Mouse (Mus musculus): ENCODE data around the gene Pnma1.

The Pnma1 gene

GRCm38 (mm10) chr12:84147954-84148621 lies at the start of gene Pnma1:
Gene Pnma1 (minus strand): TSS chr12:84148489.
- peak; percentile 98 for DNase-seq

DNA sequence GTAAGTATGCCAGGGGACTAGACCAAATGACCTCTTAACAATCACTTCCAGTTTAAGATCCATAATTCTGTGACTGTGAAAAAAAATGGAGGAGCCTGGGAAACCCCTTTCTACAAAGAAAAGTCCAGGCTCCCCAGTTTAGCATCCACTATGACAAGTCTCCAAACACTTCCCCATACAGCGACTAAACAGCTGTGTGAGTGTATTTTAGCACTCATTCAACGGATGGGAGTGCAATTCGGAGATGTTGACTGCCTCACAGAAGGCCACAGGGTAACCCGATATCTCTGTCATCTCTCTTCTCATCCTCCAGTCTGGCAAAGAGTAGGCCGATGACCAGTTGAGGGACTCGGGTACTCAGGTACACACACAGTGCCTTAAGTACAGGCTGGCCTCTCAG lies 46.9 kb upstream of the Pnma1 start:
- DNase-seq: no peak

GRCm38 (mm10) chr12:84194400-84195109 lies 46.3 kb upstream of the Pnma1 start:
- no peak for DNase-seq

DNA sequence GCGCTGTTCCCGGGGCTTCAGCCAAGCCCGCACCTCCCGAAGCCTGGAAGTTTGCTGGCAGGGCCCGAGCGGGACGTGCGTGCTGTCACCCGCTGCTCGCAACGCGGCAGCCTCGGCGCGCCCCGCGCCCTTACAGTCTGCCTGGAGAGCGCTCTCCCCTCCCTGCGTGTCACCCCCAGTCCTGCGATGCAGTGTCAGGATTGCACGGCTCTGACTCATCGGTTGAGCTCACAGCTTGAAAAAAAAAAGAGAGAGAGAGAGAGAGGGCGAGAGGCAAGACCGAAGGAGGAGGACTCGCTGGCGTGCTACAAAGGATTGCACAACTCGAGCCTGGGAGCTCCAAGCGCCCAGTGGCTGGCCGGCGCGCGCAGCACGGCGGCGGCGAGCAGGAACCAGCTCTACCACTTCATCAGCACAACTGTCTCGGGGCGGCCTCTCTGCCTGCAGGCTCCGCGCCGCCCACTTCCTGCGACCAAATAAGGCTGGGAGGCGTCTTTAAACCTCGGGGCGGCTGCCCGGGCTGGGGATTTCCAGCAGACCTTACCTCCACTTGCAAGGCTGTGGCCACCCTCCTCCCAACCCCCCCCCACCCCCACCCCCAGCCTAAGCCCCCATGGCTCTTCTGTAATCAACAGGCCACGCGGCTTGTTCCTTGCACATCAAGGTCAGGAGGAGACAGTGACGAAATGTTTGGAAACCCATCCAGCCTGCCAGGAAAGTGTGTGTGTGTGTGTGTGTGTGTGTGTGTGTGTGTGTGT lies 45.5 kb upstream of the Pnma1 start:
- peak; percentile 100 for DNase-seq

DNA sequence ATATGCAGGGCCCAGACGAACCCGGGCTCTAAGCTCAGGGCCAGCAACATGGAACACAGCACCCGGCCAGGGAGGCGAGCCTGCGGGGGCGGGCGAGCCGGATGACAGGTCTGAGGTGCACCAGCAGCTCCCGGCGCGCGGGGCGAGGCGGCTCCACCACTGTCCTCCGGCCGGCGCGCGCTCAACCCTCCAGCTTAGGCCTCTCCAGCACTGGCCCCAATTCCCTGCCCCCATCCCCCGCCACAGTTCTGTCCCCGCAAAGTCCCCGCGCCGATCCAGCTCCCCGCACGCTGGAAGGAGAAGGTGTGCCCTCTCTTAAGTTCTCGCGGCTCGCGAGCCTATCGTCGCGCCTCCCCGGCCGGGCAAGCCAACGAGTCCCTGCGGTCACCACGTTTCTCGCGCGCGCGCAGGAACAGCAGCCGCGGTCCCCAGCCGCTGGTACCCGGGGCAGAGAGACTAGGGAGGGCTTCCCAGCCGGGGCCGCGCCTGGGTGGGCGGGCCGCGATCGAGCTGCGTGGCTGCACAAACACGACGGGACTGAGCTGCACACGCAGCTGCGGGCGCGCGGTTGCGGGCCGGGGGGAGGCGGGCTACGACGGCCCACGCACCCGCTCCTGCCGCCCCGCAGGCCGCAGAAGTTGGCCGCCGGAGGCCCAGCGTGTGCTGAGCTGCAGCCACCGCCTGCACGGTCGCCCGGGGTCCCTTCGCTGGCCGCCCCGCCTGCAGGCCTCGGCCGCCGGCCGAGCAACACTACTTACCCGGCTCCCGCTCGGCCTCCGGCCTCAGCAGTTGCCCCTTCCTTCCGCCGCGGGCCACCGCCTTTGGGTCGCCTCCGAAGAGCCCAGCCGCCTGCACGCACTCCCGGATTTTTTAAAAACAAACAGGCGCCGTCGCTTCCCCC lies 44.7 kb upstream of the Pnma1 start:
- DNase-seq: peak; percentile 98

- peak; percentile 95 for DNase-seq
These were observed 44.0 kb upstream of the Pnma1 start for GRCm38 (mm10) chr12:84192280-84192679.

DNA sequence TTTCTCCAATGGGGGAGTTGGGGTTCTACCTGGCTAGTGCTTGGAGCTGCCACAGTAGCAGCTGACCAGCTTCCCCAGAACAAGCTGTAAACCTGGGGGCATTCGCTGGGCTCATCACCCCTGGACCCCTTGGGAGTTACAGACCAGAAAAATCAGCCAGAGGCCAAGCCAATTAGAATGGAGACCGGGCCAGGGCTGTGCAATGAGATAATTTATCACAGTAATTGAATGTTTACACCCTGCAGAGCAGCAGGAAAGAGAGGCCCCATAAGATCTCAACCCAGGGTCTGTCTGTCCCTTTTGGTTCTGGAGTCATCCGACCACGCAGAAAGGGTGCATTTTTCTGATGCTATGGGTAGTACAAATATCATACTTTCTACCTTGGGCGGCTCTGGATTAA lies 43.5 kb upstream of the Pnma1 start:
- DNase-seq: peak; percentile 91

GRCm38 (mm10) chr12:84191190-84191589 lies 42.9 kb upstream of the Pnma1 start:
- DNase-seq: no peak

- peak; percentile 97 for DNase-seq
These were observed 42.0 kb upstream of the Pnma1 start for GRCm38 (mm10) chr12:84190151-84190820.

- DNase-seq: peak; percentile 92
These were observed 40.7 kb upstream of the Pnma1 start for GRCm38 (mm10) chr12:84188881-84189444.

DNA sequence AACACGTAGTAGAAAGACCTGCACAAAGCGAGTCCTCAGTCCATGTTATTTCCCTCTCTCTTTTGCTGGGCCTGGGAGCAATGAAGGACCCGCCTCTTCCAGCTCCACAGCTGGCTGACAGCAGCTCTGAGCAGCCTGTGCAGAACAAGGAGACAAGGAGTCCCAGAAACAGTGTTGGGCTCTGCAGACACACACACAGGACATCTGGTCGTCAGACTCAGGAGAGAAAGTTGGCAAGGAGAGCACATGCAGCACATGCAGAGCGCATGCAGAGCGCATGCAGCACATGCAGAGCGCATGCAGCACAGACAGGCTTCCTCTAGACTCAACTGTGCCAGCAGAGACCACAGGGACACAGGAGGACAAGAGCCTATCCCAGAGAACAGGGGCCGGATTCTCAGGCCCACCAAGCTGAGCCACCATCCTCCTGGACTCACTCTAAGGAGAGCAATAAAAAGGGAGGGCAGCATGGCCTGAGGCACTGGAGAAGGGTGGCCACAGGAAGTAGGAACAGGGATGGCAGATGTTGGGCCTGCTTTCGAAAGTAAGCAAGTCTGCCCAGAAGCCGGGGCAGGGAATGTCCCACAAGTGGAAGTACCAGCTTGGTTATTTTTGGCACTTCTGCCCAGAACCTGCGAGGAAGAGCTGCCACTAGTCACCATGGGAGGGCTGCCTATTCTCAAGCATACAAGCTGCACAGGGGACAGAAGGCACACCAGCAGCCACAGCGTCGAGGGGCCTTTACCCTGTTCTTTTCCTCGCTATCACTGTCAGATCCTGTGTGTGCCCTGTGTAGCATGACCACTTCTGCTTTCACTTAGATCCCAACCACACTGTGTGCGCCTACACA lies 39.7 kb upstream of the Pnma1 start:
- DNase-seq: peak; percentile 98

GRCm38 (mm10) chr12:84186950-84187349 lies 38.7 kb upstream of the Pnma1 start:
- peak; percentile 96 for DNase-seq

- peak; percentile 91 for DNase-seq
These were observed 38.2 kb upstream of the Pnma1 start for GRCm38 (mm10) chr12:84186536-84186935.

- DNase-seq: peak; percentile 85
These were observed 37.3 kb upstream of the Pnma1 start for GRCm38 (mm10) chr12:84185547-84185946.

DNA sequence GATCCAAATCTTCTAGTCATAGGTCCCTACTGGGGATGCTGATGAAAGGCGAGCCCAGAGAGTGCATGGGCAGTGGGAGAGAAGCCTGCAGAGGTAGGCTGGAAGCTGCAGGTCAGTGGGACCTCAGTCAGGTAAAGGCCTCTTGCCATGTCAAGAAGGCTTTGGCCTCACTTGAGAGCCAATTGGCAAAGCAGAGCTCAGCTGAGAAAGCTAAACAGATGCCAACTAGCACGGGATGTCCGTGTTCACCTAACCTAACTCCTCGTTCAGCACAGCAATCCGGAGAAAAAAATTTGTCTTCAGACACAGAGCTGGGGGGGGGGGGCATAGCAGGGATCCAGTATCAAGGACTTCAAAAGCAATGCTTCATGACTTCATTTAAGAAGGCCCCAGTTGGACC lies 36.7 kb upstream of the Pnma1 start:
- DNase-seq: peak; percentile 88

- DNase-seq: no peak
These were observed 33.7 kb upstream of the Pnma1 start for GRCm38 (mm10) chr12:84181999-84182398.

GRCm38 (mm10) chr12:84180701-84181435 lies 32.6 kb upstream of the Pnma1 start:
- peak; percentile 98 for DNase-seq

GRCm38 (mm10) chr12:84180090-84180489 lies 31.8 kb upstream of the Pnma1 start:
- peak; percentile 87 for DNase-seq

DNA sequence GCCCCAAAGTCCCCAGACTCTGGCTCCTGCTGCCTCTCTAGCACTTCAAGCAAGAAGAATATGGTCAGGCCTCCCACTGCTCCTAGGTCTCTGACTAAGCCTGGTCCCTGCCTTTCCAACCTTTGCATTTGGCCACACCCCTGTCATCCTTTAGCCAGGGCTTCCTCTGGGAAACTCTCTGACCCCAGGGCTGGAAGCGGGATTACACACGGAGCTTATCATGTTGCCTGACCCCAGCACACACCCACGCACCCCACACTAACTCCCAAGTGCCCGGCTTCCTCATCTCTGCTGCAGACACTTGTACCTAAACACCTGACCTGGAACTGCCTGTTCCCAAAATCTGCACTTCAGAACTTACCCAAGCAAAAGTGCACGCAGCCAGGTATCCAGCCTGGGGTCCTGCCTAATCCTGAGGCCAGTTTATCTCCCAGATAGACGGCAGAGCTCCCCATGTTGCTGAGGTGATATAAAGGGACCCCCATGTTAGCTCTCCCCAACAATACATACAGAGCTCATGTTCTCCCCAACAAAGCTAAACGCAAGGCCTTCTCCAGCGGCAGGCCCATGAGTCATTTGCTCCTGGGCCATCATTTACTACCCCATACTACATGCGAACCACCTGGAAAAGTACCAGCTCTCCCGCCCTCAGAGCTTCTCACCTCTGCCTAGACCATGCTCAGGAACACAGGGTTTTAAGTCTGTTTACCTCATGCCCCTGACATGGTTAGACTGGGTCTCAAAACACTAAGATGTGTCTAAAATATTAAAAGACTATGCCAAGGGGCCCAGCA lies 30.6 kb upstream of the Pnma1 start:
- peak; percentile 93 for DNase-seq

All from heart, adult 11 months (tissue).